Mouse (Mus musculus) gastrocnemius, postnatal 4 days (tissue): ENCODE measurements around the gene Cd300ld4. TPM values are rescaled to one million over a fixed set of nuclear protein-coding genes. Genes with fewer than 3 reads are reported as not detected.

ENCODE experiments used
- DNase-seq, 2 experiments: peaks; one replicate each; pipeline ENCODE4 v3.0.0; 2021 to 2022; ENCODE audit warnings: low spot score in 2 of 2, mixed read lengths in 2 of 2
- total RNA-seq, 2 experiments: library from RNA; stranded (reverse); gene quantifications; 2 replicates each; pipeline ENCODE4 v1.2.3; 2021

Cd300ld4 gene
- total RNA-seq, 2 experiments from 2014 or later, result 1.4 TPM; not detected in 1

DNA sequence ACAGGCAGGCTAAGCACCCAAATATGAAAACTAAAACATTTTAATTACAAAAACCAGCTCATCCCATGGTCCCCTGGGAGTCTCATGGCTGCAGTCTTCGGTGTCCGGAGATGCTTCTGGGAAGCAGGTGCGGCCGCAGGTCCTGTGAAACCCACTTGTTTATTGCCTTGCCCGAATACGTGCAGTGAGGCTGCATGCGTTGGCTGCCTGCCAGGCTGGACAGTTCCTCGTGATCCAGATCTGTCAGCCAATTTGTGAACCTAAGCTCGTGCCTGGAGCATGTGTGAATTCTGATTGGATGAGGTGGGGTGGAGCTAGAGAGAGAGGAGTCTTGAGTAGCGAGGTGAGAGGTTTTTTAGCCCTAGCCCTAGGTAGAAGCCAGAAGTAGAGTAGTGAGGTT, 54.1 kb downstream of the Cd300ld4 start:
- no peak for DNase-seq

Other genes starting within 250 kb of the Cd300ld4 start
- gene Btbd17, start 231.1 kb downstream of the Cd300ld4 start, total RNA-seq, result 1 to 10 TPM; 3.6 to 4.4 TPM
- gene Gpr142, start 228.1 kb downstream of the Cd300ld4 start, total RNA-seq, result not detected
- gene Gprc5c, start 175.9 kb downstream of the Cd300ld4 start, total RNA-seq, result 10 to 100 TPM; 51.0 to 57.9 TPM
- 1 to 10 TPM; 1.3 to 2.0 TPM for gene Cd300a, start 137.0 kb downstream of the Cd300ld4 start, total RNA-seq
- 1 to 10 TPM in 1 of 2 experiments, under 1 TPM in 1; 0.49 to 1.1 TPM for gene Cd300lb, start 92.6 kb downstream of the Cd300ld4 start, total RNA-seq
- gene Cd300c, start 57.9 kb downstream of the Cd300ld4 start, total RNA-seq, result not detected
- under 1 TPM; 0.36 to 0.47 TPM for gene Cd300ld, start 37.1 kb downstream of the Cd300ld4 start, total RNA-seq
- 1 to 10 TPM; 1.6 to 2.2 TPM for gene Cd300c2, start 25.1 kb downstream of the Cd300ld4 start, total RNA-seq
- not detected for gene Cd300ld2, start 10.8 kb downstream of the Cd300ld4 start, total RNA-seq
- gene Cd300ld5, start 10.8 kb upstream of the Cd300ld4 start, total RNA-seq, result 1 to 10 TPM; 2.5 to 3.2 TPM
- gene Cd300ld3, start 21.4 kb upstream of the Cd300ld4 start, total RNA-seq, result 1 to 10 TPM; 3.9 to 4.7 TPM
- under 1 TPM in 1 of 2 experiments, not detected in 1; 0.29 TPM for gene Cd300e, start 35.2 kb upstream of the Cd300ld4 start, total RNA-seq
- 1 to 10 TPM; 1.0 to 1.3 TPM for gene Rab37, start 64.4 kb upstream of the Cd300ld4 start, total RNA-seq
- under 1 TPM; 0.49 TPM for gene Cd300lf, start 107.0 kb upstream of the Cd300ld4 start, total RNA-seq
- 10 to 100 TPM; 10.9 to 12.4 TPM for gene Slc9a3r1, start 136.3 kb upstream of the Cd300ld4 start, total RNA-seq
- 1 to 10 TPM; 8.5 to 9.8 TPM for gene Tmem104, start 160.5 kb upstream of the Cd300ld4 start, total RNA-seq
- gene Nat9, start 160.8 kb upstream of the Cd300ld4 start, total RNA-seq, result 10 to 100 TPM; 16.4 to 17.9 TPM
- gene Grin2c, start 240.2 kb upstream of the Cd300ld4 start, total RNA-seq, result not detected